Mouse (Mus musculus): ENCODE data around the gene 4930404N11Rik. TPM values are rescaled to one million over a fixed set of nuclear protein-coding genes. Genes with fewer than 3 reads are reported as not detected.

The 4930404N11Rik gene
- polyA plus RNA-seq, 1 experiment = 3.2 TPM

DNA sequence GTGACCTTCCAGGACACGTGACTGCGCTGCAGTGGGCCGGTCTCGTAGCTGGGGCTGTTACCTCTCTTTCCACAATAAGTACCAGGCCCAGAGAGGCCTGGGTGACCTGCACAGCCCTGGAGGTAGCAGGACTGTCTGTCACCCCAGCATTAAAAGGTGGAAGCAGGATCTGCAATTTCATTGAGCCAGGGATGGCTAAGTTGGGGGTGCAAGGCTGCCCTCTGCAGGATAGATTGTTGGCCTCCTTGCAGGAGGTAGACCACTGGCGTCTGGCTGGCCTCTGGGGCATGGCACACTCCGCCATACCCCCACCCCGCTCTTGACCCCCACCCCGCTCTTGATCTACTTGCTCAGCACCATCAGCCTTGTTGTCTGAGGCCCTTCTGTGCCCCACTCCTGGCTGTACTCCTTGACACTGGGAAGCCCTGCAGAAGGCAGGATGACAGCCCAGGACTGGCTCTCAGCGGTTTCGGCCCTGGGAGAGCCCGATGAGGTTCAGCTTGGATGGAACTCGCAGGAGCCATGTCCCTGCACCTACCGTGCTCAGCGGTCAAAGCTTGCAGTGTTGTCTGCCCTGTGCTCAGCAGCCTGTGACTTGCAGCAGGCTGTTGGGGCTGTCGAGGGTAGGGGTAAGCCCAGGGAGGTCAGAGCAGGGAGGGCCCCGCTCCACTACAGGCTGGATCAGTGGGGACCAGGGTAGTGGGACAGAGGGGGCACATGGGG, 49.1 kb downstream of the 4930404N11Rik start:
- no peaks in the 10 kb centered on the region for H3K9me3 ChIP-seq (ENCODE audit: control insufficient read depth, low read length)
- H3K4me1 ChIP-seq (ENCODE audit: control insufficient read depth) = peaks cover 60% of the 10 kb centered on the region
- peak overlapping the region; percentile 47 for H3K4me3 ChIP-seq (replicated peaks)
- H3K27me3 ChIP-seq (ENCODE audit: control insufficient read depth) = no peaks in the 10 kb centered on the region
- TF ChIP-seq TAL1 (IDR thresholded peaks at IDR 0.05; ENCODE audit: low read length) (no peak), GATA1 (IDR thresholded peaks at IDR 0.05; ENCODE audit: low read length) (no peak)
- peaks cover 70% of the 10 kb centered on the region for H3K36me3 ChIP-seq (ENCODE audit: control insufficient read depth)

DNA sequence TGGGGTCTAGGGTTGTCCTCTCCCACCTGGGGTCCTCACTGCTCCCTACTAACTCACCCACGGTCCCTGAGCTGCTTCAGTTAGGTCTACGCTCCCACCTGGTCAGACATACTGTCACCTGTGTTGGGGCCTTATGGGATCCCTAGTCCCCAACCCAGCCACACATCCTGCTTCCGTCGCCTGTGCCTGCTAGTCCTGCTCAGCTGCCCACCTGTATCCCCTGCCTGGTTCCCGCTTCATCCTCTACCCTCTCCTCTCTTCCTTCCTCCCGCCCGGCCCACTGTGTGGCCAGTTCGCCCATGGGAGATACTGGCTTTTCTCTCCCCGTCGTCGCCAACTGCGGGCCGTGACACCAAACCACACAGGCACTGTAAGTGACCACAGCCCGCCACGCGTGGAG, 50.0 kb downstream of the 4930404N11Rik start:
- peaks cover 79% of the 10 kb centered on the region for H3K36me3 ChIP-seq (ENCODE audit: control insufficient read depth)
- TF ChIP-seq TAL1 (IDR thresholded peaks at IDR 0.05; ENCODE audit: low read length) (no peak), GATA1 (IDR thresholded peaks at IDR 0.05; ENCODE audit: low read length) (no peak)
- no peaks in the 10 kb centered on the region for H3K27me3 ChIP-seq (ENCODE audit: control insufficient read depth)
- H3K4me3 ChIP-seq (replicated peaks) = no peak overlapping the region
- H3K9me3 ChIP-seq (ENCODE audit: control insufficient read depth, low read length) = no peaks in the 10 kb centered on the region
- peaks cover 58% of the 10 kb centered on the region for H3K4me1 ChIP-seq (ENCODE audit: control insufficient read depth)

DNA sequence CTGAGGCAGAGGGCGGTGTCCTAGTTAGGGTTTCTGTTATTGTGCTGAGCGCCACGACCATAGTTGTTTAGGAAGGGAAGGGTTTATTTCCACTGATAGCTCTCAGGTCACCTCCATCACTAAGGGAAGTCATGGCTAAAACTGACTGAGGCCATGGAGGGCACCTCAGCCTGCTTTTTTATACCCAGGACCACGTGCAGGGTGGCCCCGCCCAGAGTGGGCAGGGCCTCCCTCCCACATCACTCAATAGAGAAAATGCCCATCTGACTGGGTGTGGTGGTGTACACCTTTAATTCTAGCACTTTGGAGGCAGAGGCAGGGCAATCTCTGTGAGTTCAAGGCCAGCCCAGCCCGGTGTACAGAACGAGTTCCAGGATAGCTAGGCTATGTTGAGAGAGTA, 51.4 kb downstream of the 4930404N11Rik start:
- H3K36me3 ChIP-seq (ENCODE audit: control insufficient read depth) = peaks cover 93% of the 10 kb centered on the region

GRCm38 (mm10) chr10:81313581-81313980, 52.0 kb downstream of the 4930404N11Rik start:
- TF ChIP-seq TAL1 (IDR thresholded peaks at IDR 0.05; ENCODE audit: low read length) = no peak
- TF ChIP-seq GATA1 (IDR thresholded peaks at IDR 0.05; ENCODE audit: low read length) = no peak
- Histone ChIP-seq H3K36me3 (ENCODE audit: control insufficient read depth) (peaks cover 94% of the 10 kb centered on the region), H3K27me3 (ENCODE audit: control insufficient read depth) (no peaks in the 10 kb centered on the region), H3K4me3 (replicated peaks) (no peak overlapping the region), H3K9me3 (ENCODE audit: control insufficient read depth, low read length) (no peaks in the 10 kb centered on the region), H3K4me1 (ENCODE audit: control insufficient read depth) (peaks cover 39% of the 10 kb centered on the region)

More for the DNA sequence above, 51.4 kb downstream of the 4930404N11Rik start:
- peaks cover 45% of the 10 kb centered on the region for H3K4me1 ChIP-seq (ENCODE audit: control insufficient read depth)
- no peak overlapping the region for H3K4me3 ChIP-seq (replicated peaks)
- H3K9me3 ChIP-seq (ENCODE audit: control insufficient read depth, low read length) = no peaks in the 10 kb centered on the region
- TF ChIP-seq TAL1 (IDR thresholded peaks at IDR 0.05; ENCODE audit: low read length) (no peak), GATA1 (IDR thresholded peaks at IDR 0.05; ENCODE audit: low read length) (no peak)
- no peaks in the 10 kb centered on the region for H3K27me3 ChIP-seq (ENCODE audit: control insufficient read depth)

Other genes with a start within 250 kb of the 4930404N11Rik start
- 42.0 and 45.8 TPM in 2 replicates for gene Zbtb7a, start 230.6 kb downstream of the 4930404N11Rik start, polyA plus RNA-seq (2012)
- 13.4 and 16.4 TPM in 2 replicates for gene Pias4, start 197.9 kb downstream of the 4930404N11Rik start, polyA plus RNA-seq (2012)
- 124 and 177 TPM in 2 replicates for gene Eef2, start 189.2 kb downstream of the 4930404N11Rik start, polyA plus RNA-seq (2012)
- gene Dapk3, start 182.8 kb downstream of the 4930404N11Rik start, polyA plus RNA-seq (2012) = 8.1 and 8.3 TPM in 2 replicates
- not detected in 2 replicates for gene 4930442H23Rik, start 182.0 kb downstream of the 4930404N11Rik start, polyA plus RNA-seq (2012)
- gene Nmrk2, start 163.8 kb downstream of the 4930404N11Rik start, polyA plus RNA-seq (2012) = not detected in 2 replicates
- not detected in 2 replicates for gene Atcay, start 135.0 kb downstream of the 4930404N11Rik start, polyA plus RNA-seq (2012)
- not detected in 2 replicates for gene Zfr2, start 132.7 kb downstream of the 4930404N11Rik start, polyA plus RNA-seq (2012)
- 0.07 and 0.15 TPM in 2 replicates for gene Matk, start 112.9 kb downstream of the 4930404N11Rik start, polyA plus RNA-seq (2012)
- 43.8 and 44.0 TPM in 2 replicates for gene Mrpl54, start 98.9 kb downstream of the 4930404N11Rik start, polyA plus RNA-seq (2012)
- gene Apba3, start 98.9 kb downstream of the 4930404N11Rik start, polyA plus RNA-seq (2012) = 4.6 and 5.7 TPM in 2 replicates
- gene Tjp3, start 74.2 kb downstream of the 4930404N11Rik start, polyA plus RNA-seq (2012) = 0.01 and 0.02 TPM in 2 replicates
- 4.0 and 4.5 TPM in 2 replicates for gene Pip5k1c, start 72.9 kb downstream of the 4930404N11Rik start, polyA plus RNA-seq (2012)
- gene Cactin, start 44.7 kb downstream of the 4930404N11Rik start, polyA plus RNA-seq (2012) = 13.2 and 13.3 TPM in 2 replicates
- 0.04 TPM in 1 of 2 replicates, not detected in the other for gene Tbxa2r, start 37.1 kb downstream of the 4930404N11Rik start, polyA plus RNA-seq (2012)
- gene Gipc3, start 22.6 kb downstream of the 4930404N11Rik start, polyA plus RNA-seq (2012) = 0.01 TPM in 1 of 2 replicates, not detected in the other
- gene Hmg20b, start 15.3 kb downstream of the 4930404N11Rik start, polyA plus RNA-seq (2012) = 52.7 and 55.8 TPM in 2 replicates
- gene Mfsd12, start 8.3 kb downstream of the 4930404N11Rik start, polyA plus RNA-seq (2012) = 6.7 and 7.2 TPM in 2 replicates
- gene Fzr1, start 12.7 kb upstream of the 4930404N11Rik start, polyA plus RNA-seq (2012) = 62.5 and 67.4 TPM in 2 replicates
- gene Dohh, start 18.6 kb upstream of the 4930404N11Rik start, polyA plus RNA-seq (2012) = 29.2 and 34.1 TPM in 2 replicates
- 0.08 and 0.20 TPM in 2 replicates for gene Gm48551, start 18.6 kb upstream of the 4930404N11Rik start, polyA plus RNA-seq (2012)
- gene Gm48552, start 23.2 kb upstream of the 4930404N11Rik start, polyA plus RNA-seq (2012) = 0.26 and 0.80 TPM in 2 replicates
- gene Smim24, start 27.2 kb upstream of the 4930404N11Rik start, polyA plus RNA-seq (2012) = 0.09 TPM in 1 of 2 replicates, not detected in the other
- 0.55 and 0.94 TPM in 2 replicates for gene Nfic, start 89.8 kb upstream of the 4930404N11Rik start, polyA plus RNA-seq (2012)
- not detected in 2 replicates for gene Celf5, start 116.9 kb upstream of the 4930404N11Rik start, polyA plus RNA-seq (2012)
- gene Ncln, start 130.6 kb upstream of the 4930404N11Rik start, polyA plus RNA-seq (2012) = 6.2 and 7.9 TPM in 2 replicates
- gene S1pr4, start 134.3 kb upstream of the 4930404N11Rik start, polyA plus RNA-seq (2012) = 0.04 and 0.05 TPM in 2 replicates
- gene Gna15, start 158.4 kb upstream of the 4930404N11Rik start, polyA plus RNA-seq (2012) = 0.14 and 0.24 TPM in 2 replicates
- gene Gna11, start 179.4 kb upstream of the 4930404N11Rik start, polyA plus RNA-seq (2012) = 1.2 and 1.5 TPM in 2 replicates
- gene Aes, start 193.7 kb upstream of the 4930404N11Rik start, polyA plus RNA-seq (2012) = 152 and 158 TPM in 2 replicates
- gene Tle2, start 208.7 kb upstream of the 4930404N11Rik start, polyA plus RNA-seq (2012) = 0.09 and 0.10 TPM in 2 replicates
- gene Tle6, start 235.3 kb upstream of the 4930404N11Rik start, polyA plus RNA-seq (2012) = 0.27 and 0.28 TPM in 2 replicates
- 0.05 and 0.07 TPM in 2 replicates for gene BC025920, start 240.5 kb upstream of the 4930404N11Rik start, polyA plus RNA-seq (2012)